Mouse (Mus musculus): ENCODE data around the gene Tmub1.

DNA sequence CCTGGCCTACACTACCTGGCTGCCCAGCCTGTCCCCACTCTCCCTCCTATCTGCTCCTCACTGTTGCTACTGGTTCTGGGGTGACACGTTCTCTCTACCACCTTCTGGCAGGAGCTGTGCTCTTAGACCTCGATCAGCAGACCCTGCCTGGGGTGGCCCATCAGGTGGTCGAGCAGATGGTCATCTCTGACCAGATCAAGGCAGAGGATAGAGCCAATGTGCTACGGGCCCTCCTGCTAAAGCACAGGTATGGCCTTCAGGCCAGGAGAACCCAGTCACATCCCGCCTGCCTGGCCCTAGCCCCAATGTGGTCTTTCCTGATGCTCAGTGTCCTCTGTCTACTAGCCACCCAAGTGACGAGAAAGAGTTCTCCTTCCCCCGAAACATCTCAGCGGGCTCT, 13.7 kb downstream of the Tmub1 start:
- TF ChIP-seq CTCF (IDR thresholded peaks at IDR 0.05; ENCODE audit: extremely low read depth, insufficient read depth, low read length) (no peak), POLR2A (IDR thresholded peaks at IDR 0.05; ENCODE audit: extremely low read depth, insufficient read depth, low read length) (no peak)

Measured in cortical plate, adult 2 months (tissue).